Mouse (Mus musculus) MEL (cell line): ENCODE data around the gene Ankrd39. TPM values are rescaled to one million over a fixed set of nuclear protein-coding genes. Genes with fewer than 3 reads are reported as not detected.
"Not testable (repeated sequence)": the region's sequence is repeated elsewhere in the genome, so short reads cannot be mapped to it uniquely, and the experiment has no call there.

Experiments used
- DNase-seq: peaks from one replicate; pipeline ENCODE4 v3.0.0; 2011; ENCODE audit warnings: low read depth, low spot score
- H3K27ac ChIP-seq: 2 replicates; pipeline ENCODE4 v1.5.1; 2012; ENCODE audit warnings: low read depth, mild to moderate bottlenecking, control low read depth, low read length, moderate library complexity; ENCODE audit not compliant: control insufficient read depth
- H3K27me3 ChIP-seq, 2 experiments: fragments of 150-350 bp in 1 of 2; sonication (generic) in 1 of 2; 2 replicates each; pipeline ENCODE4 v1.6.1; 2012; ENCODE audit warnings: low read length in 2 of 2, mild to moderate bottlenecking in 2 of 2, improper control_type of control experiment in 1 of 2, moderate library complexity in 1 of 2; ENCODE audit not compliant: insufficient read depth in 2 of 2, control insufficient read depth in 1 of 2
- H3K36me3 ChIP-seq, 2 experiments: 2 replicates each; pipeline ENCODE4 v1.6.1; 2012 to 2014; ENCODE audit warnings: low read length in 2 of 2, improper control_type of control experiment in 1 of 2, inconsistent platforms in 1 of 2, mild to moderate bottlenecking in 1 of 2; ENCODE audit not compliant: insufficient read depth in 2 of 2, control insufficient read depth in 1 of 2
- H3K4me1 ChIP-seq, 2 experiments: fragments of 150-350 bp in 1 of 2; sonication (generic) in 1 of 2; 2 replicates each; pipeline ENCODE4 v1.6.1; 2012; ENCODE audit warnings: low read length in 2 of 2, improper control_type of control experiment in 1 of 2, mild to moderate bottlenecking in 1 of 2; ENCODE audit not compliant: insufficient read depth in 2 of 2, control insufficient read depth in 1 of 2
- H3K4me3 ChIP-seq, 2 experiments: fragments of 150-350 bp in 1 of 2; sonication (generic) in 1 of 2; 2 replicates each; pipeline ENCODE4 v1.5.1; 2012; ENCODE audit warnings: low read depth in 2 of 2, low read length in 2 of 2, mild to moderate bottlenecking in 2 of 2, moderate library complexity in 2 of 2, control low read depth in 1 of 2, improper control_type of control experiment in 1 of 2; ENCODE audit not compliant: control insufficient read depth in 1 of 2, insufficient read depth in 1 of 2
- H3K79me2 ChIP-seq: 2 replicates; pipeline ENCODE4 v1.6.1; 2012; ENCODE audit warnings: mild to moderate bottlenecking, low read length, moderate library complexity; ENCODE audit not compliant: control insufficient read depth, poor library complexity, insufficient read depth
- H3K9ac ChIP-seq: 2 replicates; pipeline ENCODE4 v1.6.1; 2012; ENCODE audit warnings: low read depth, mild to moderate bottlenecking, control low read depth, low read length, moderate library complexity; ENCODE audit not compliant: control insufficient read depth, poor library complexity, severe bottlenecking
- H3K9me3 ChIP-seq: fragments of 150-350 bp; sonication (generic); replicated peaks from 2 replicates; pipeline ENCODE4 v1.6.1; 2012; ENCODE audit warnings: mild to moderate bottlenecking, low read length, improper control_type of control experiment, moderate library complexity; ENCODE audit not compliant: insufficient read depth
- CHD1 ChIP-seq: IDR thresholded peaks from 2 replicates; pipeline ENCODE4 v1.6.1; 2012; ENCODE audit warnings: low read depth, mild to moderate bottlenecking, inconsistent platforms, low read length, improper control_type of control experiment
- GABPA ChIP-seq: IDR thresholded peaks from 2 replicates; pipeline ENCODE4 v1.6.1; 2012; ENCODE audit warnings: low read depth, mild to moderate bottlenecking, inconsistent platforms, low read length, improper control_type of control experiment, moderate library complexity
- MAFK ChIP-seq: IDR thresholded peaks from 2 replicates; pipeline ENCODE4 v1.6.1; 2011; ENCODE audit warnings: low read depth, mild to moderate bottlenecking, low read length, improper control_type of control experiment, borderline replicate concordance
- MAZ ChIP-seq: IDR thresholded peaks from 2 replicates; pipeline ENCODE4 v1.6.1; 2012; ENCODE audit warnings: low read depth, mild to moderate bottlenecking, inconsistent platforms, low read length, improper control_type of control experiment
- MEF2A ChIP-seq: IDR thresholded peaks from 2 replicates; pipeline ENCODE4 v1.6.1; 2014; ENCODE audit warnings: low read depth, mild to moderate bottlenecking, inconsistent platforms, low read length, improper control_type of control experiment; ENCODE audit not compliant: poor library complexity, insufficient replicate concordance, severe bottlenecking; ENCODE audit errors: extremely low read depth
- POLR2AphosphoS5 ChIP-seq: IDR thresholded peaks from 2 replicates; pipeline ENCODE4 v1.6.1; 2012; ENCODE audit warnings: low read depth, borderline replicate concordance, mild to moderate bottlenecking, inconsistent platforms, low read length, moderate library complexity, mixed read lengths
- RAD21 ChIP-seq: IDR thresholded peaks from 2 replicates; pipeline ENCODE4 v1.6.1; 2011; ENCODE audit warnings: mild to moderate bottlenecking, low read depth, low read length, improper control_type of control experiment
- SMC3 ChIP-seq: IDR thresholded peaks from 2 replicates; pipeline ENCODE4 v1.6.1; 2011; ENCODE audit warnings: low read depth, low read length, improper control_type of control experiment
- TBP ChIP-seq: IDR thresholded peaks from 2 replicates; pipeline ENCODE4 v1.8.0; 2011; ENCODE audit warnings: low read depth, low read length, improper control_type of control experiment
- polyA plus RNA-seq, 2 experiments: library from polyadenylated mRNA; stranded (reverse) in 1 of 2; unstranded in 1 of 2; fragments of >175 nt in 1 of 2; fragments of >200 nt in 1 of 2; gene quantifications; 2 replicates each; pipeline versions ENCODE4 v1.2.1 to v1.2.4; 2012; ENCODE audit warnings: low replicate concordance in 2 of 2, low read depth in 1 of 2; ENCODE audit not compliant: insufficient read length in 2 of 2, insufficient read depth in 1 of 2, missing spikeins in 1 of 2
- total RNA-seq: library from RNA; depleted of rRNA; stranded (reverse); fragments of 300-350 nt; gene quantifications from 2 replicates; pipeline ENCODE4 v1.2.3, GENCODE M21; 2012

Ankrd39 gene
- total and polyA plus RNA-seq, 3 experiments: 9.7 to 14.4 TPM; not detected in 1

- Histone ChIP-seq H3K27me3 (no peaks in the 10 kb centered on the region), H3K79me2 (peaks cover 1% of the 10 kb centered on the region; the same call in 1 of the 2 replicates), H3K4me3 (no peak overlapping the region), H3K9me3 (no peaks in the 10 kb centered on the region), H3K27ac (no peak overlapping the region), H3K4me1 (no peaks in the 10 kb centered on the region), H3K36me3 (no peaks in the 10 kb centered on the region; a peak in 1 of 4 replicates), H3K9ac (no peak overlapping the region)
- TF ChIP-seq SMC3: no peak
- no peak for TF ChIP-seq MAZ
- no peak for TF ChIP-seq RAD21
- DNase-seq: no peak
These were observed 7.1 kb downstream of the Ankrd39 start for GRCm38 (mm10) chr1:36540132-36540531.

- H3K36me3 ChIP-seq: no peaks in the 10 kb centered on the region; a peak in 1 of 4 replicates
- no peak for DNase-seq
- H3K9ac ChIP-seq: no peak within 1 kb of the TSS
These were observed 8.1 kb downstream of the Ankrd39 start, which contains the start of gene Gm42417 for GRCm38 (mm10) chr1:36539186-36539585. Gm42417 (minus strand) TSS chr1:36539429.

GRCm38 (mm10) chr1:36538727-36539126, 8.5 kb downstream of the Ankrd39 start:
- Histone ChIP-seq H3K27ac (no peak overlapping the region), H3K36me3 (no peaks in the 10 kb centered on the region; a peak in 1 of 4 replicates)

More at GRCm38 (mm10) chr1:36539186-36539585, 8.1 kb downstream of the Ankrd39 start, which contains the start of gene Gm42417:
- Histone ChIP-seq H3K4me1 (peaks cover 0 to 4% of the 10 kb centered on the region in 2 experiments; a peak in 2 of 4 replicates), H3K27ac (no peak within 1 kb of the TSS), H3K9me3 (no peaks in the 10 kb centered on the region), H3K79me2 (no peaks in the 10 kb centered on the region), H3K4me3 (no peak within 1 kb of the TSS), H3K27me3 (no peaks in the 10 kb centered on the region)
- TF ChIP-seq MAFK: no peak
- TF ChIP-seq CHD1: no peak

GRCm38 (mm10) chr1:36536783-36537182, 10.5 kb downstream of the Ankrd39 start, which contains the start of gene Ankrd23:
Ankrd23 (minus strand) TSS chr1:36536883.
- H3K9me3 ChIP-seq, H3K27me3 ChIP-seq, H3K4me3 ChIP-seq, H3K79me2 ChIP-seq, H3K9ac ChIP-seq, H3K27ac ChIP-seq, DNase-seq, H3K4me1 ChIP-seq, H3K36me3 ChIP-seq: not testable (repeated sequence)

More at GRCm38 (mm10) chr1:36538727-36539126, 8.5 kb downstream of the Ankrd39 start:
- Histone ChIP-seq H3K4me1 (peaks cover 0 to 4% of the 10 kb centered on the region in 2 experiments; a peak in 2 of 4 replicates), H3K4me3 (no peak overlapping the region), H3K9ac (no peak overlapping the region), H3K79me2 (no peaks in the 10 kb centered on the region), H3K9me3 (no peaks in the 10 kb centered on the region), H3K27me3 (no peaks in the 10 kb centered on the region)
- no peak for DNase-seq
- no peak for TF ChIP-seq GABPA
- no peak for TF ChIP-seq RAD21
- no peak for TF ChIP-seq TBP
- no peak for TF ChIP-seq POLR2AphosphoS5
- no peak for TF ChIP-seq MEF2A
